Mouse (Mus musculus) forebrain, embryonic 14.5 days (tissue): ENCODE data around the gene Utrn. TPM values are rescaled to one million over a fixed set of nuclear protein-coding genes. Genes with fewer than 3 reads are reported as not detected.

ENCODE experiments used
- ATAC-seq: fragments of 200-750 bp; cut with Nextera tagmentation; 2 replicates; pipeline ENCODE4 v1.8.0; 2017; ENCODE audit warnings: mild to moderate bottlenecking, moderate library complexity
- DNase-seq: peaks from one replicate; pipeline ENCODE4 v3.0.0-alpha.2; 2015; ENCODE audit warnings: low spot score
- H3K27ac ChIP-seq: fragments of 300-500 bp; sonication (generic); 2 replicates; pipeline ENCODE4 v1.5.1; 2014; ENCODE audit warnings: low read depth, mild to moderate bottlenecking, control low read depth, low read length, moderate library complexity
- H3K27me3 ChIP-seq: fragments of 300-500 bp; sonication (generic); replicated peaks from 2 replicates; pipeline ENCODE4 v1.6.1; 2014; ENCODE audit warnings: low read length, control low read depth, mixed read lengths; ENCODE audit not compliant: control insufficient read depth, insufficient read depth
- H3K36me3 ChIP-seq: fragments of 300-500 bp; sonication (generic); 2 replicates; pipeline ENCODE4 v1.6.1; 2014; ENCODE audit warnings: low read length, control low read depth; ENCODE audit not compliant: control insufficient read depth, insufficient read depth
- H3K4me1 ChIP-seq: fragments of 300-500 bp; sonication (generic); 2 replicates; pipeline ENCODE4 v1.6.1; 2014; ENCODE audit warnings: antibody characterized with exemption, low read length, control low read depth; ENCODE audit not compliant: control insufficient read depth, insufficient read depth
- H3K4me2 ChIP-seq: fragments of 300-500 bp; sonication (generic); 2 replicates; pipeline ENCODE4 v1.6.1; 2014; ENCODE audit warnings: mild to moderate bottlenecking, control low read depth, low read length
- H3K4me3 ChIP-seq: fragments of 300-500 bp; sonication (generic); 2 replicates; pipeline ENCODE4 v1.5.1; 2014; ENCODE audit warnings: low read depth, low read length, control low read depth
- H3K9ac ChIP-seq: fragments of 300-500 bp; sonication (generic); 2 replicates; pipeline ENCODE4 v1.6.1; 2014; ENCODE audit warnings: mild to moderate bottlenecking, low read length, control low read depth, moderate library complexity
- H3K9me3 ChIP-seq: fragments of 300-500 bp; sonication (generic); replicated peaks from 2 replicates; pipeline ENCODE4 v1.6.1; 2016; ENCODE audit warnings: low read length, control low read depth, mixed read lengths; ENCODE audit not compliant: control insufficient read depth
- WGBS: fragments of 180-500 bp; shearing (Covaris S2); extraction: QIAGEN DNeasy Blood & Tissue Kit; methylation state at CpG from one replicate; pipeline ENCODE4 v1.1.7; 2014; 5-methylcytosine and 5-hydroxymethylcytosine counted together
- polyA plus RNA-seq: library from polyadenylated mRNA; unstranded; fragments of >200 nt; fragmentation: Nextera tagmentation; extraction: Ambion mirVana; gene quantifications from 2 replicates; pipeline ENCODE4 v1.2.1, GENCODE M21; 2014

Utrn gene
- polyA plus RNA-seq, 1 experiment from 2014 or later, result 7.2 TPM

DNA sequence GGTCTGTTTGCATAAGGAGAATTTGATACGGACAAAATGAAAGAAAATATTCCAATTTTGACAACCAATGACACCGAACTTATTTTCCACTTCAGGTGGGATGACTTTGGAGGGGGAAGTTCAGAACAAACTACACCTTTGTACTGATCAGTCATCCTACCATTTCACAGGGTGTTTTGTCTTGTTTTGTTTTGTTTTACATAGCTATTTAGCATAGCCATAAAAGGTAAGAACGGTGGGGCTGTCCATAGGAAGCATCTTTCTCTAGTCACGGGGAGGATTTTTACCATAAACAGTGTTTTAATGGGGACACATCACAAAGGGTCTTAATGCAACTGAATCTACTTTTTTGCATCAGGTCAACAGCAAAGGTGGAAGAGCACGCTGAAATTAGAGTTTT lies 319.9 kb downstream of the Utrn start:
- Histone ChIP-seq H3K9me3 (no peaks in the 10 kb centered on the region), H3K4me3 (no peak overlapping the region), H3K27me3 (no peaks in the 10 kb centered on the region; the same call in 1 of the 2 replicates), H3K4me1 (peaks cover 16% of the 10 kb centered on the region), H3K9ac (no peak overlapping the region), H3K36me3 (no peaks in the 10 kb centered on the region), H3K27ac (no peak overlapping the region), H3K4me2 (peak overlapping the region; percentile 50; the same call in 1 of the 2 replicates)
- WGBS, result 15% methylated on average over 5 of the region's 5 CpGs
- ATAC-seq, result no peak
- DNase-seq, result no peak

GRCm38 (mm10) chr10:12548616-12549084 lies 320.5 kb downstream of the Utrn start:
- no peak overlapping the region for H3K27ac ChIP-seq
- peaks cover 16% of the 10 kb centered on the region for H3K4me1 ChIP-seq
- H3K4me2 ChIP-seq, result peak overlapping the region; percentile 50
- ATAC-seq (peak; percentile 83), DNase-seq (peak; percentile 79)
- peak overlapping the region; percentile 20 for H3K4me3 ChIP-seq
- H3K27me3 ChIP-seq, result no peaks in the 10 kb centered on the region; the same call in 1 of the 2 replicates
- no peak overlapping the region for H3K9ac ChIP-seq
- under 1% methylated on average over 13 of the region's 13 CpGs for WGBS
- H3K36me3 ChIP-seq, result no peaks in the 10 kb centered on the region
- H3K9me3 ChIP-seq, result no peaks in the 10 kb centered on the region

DNA sequence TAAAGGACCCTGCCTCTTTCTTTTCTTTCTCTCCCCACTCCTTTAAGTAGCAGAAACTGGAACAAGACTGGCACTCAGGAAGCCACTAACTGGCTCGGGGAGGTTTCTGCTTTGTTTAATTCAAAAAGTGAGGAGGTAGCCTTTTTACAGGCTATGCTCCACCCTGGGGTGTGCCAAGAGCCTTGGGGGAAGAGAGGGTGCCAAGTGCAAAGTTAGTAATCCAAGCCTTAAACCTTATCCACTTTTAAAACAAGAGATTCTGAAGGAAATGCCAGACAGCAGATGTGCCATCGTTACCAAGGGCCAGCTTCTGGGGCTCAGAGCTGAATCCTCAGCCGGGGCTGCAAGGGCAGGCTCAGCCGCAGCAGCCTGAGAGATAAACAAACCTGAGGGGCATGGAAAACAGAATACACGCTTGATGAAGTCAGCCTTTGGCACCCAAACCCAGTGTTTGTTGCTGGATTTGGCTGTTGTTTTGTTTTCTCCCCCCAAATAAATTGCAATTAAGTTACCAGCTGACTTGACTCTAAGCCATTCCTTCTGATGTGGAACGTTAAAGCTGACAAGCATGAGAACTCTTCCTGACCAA lies 322.0 kb downstream of the Utrn start:
- 14% methylated on average over 6 of the region's 6 CpGs for WGBS

GRCm38 (mm10) chr10:12545440-12545839 lies 323.7 kb downstream of the Utrn start:
- no peak overlapping the region for H3K27ac ChIP-seq
- no peak overlapping the region for H3K4me3 ChIP-seq
- no peak for DNase-seq
- H3K9ac ChIP-seq, result no peak overlapping the region
- H3K4me2 ChIP-seq, result no peak overlapping the region
- peaks cover 12% of the 10 kb centered on the region for H3K4me1 ChIP-seq
- H3K27me3 ChIP-seq, result no peaks in the 10 kb centered on the region; the same call in 1 of the 2 replicates
- no peaks in the 10 kb centered on the region for H3K9me3 ChIP-seq
- WGBS, result 82% methylated on average over 2 of the region's 2 CpGs
- no peak for ATAC-seq
- H3K36me3 ChIP-seq, result no peaks in the 10 kb centered on the region

More for the DNA sequence above, 322.0 kb downstream of the Utrn start:
- no peak overlapping the region for H3K4me3 ChIP-seq
- peak overlapping the region; percentile 6; the same call in 1 of the 2 replicates for H3K4me2 ChIP-seq
- peak; percentile 65 for ATAC-seq
- no peaks in the 10 kb centered on the region for H3K9me3 ChIP-seq
- DNase-seq, result peak; percentile 72
- H3K9ac ChIP-seq, result no peak overlapping the region
- H3K27me3 ChIP-seq, result no peaks in the 10 kb centered on the region; the same call in 1 of the 2 replicates
- peaks cover 12% of the 10 kb centered on the region for H3K4me1 ChIP-seq
- no peaks in the 10 kb centered on the region for H3K36me3 ChIP-seq
- no peak overlapping the region for H3K27ac ChIP-seq

GRCm38 (mm10) chr10:12541757-12542156 lies 327.4 kb downstream of the Utrn start:
- no peaks in the 10 kb centered on the region for H3K36me3 ChIP-seq
- H3K27me3 ChIP-seq, result no peaks in the 10 kb centered on the region
- peaks cover 7% of the 10 kb centered on the region for H3K4me1 ChIP-seq
- H3K4me2 ChIP-seq, result no peak overlapping the region
- WGBS, result 84% methylated on average over 1 of the region's 1 CpGs
- no peak overlapping the region for H3K27ac ChIP-seq
- H3K9ac ChIP-seq, result no peak overlapping the region
- no peak for DNase-seq
- H3K9me3 ChIP-seq, result no peaks in the 10 kb centered on the region
- no peak overlapping the region for H3K4me3 ChIP-seq
- ATAC-seq, result no peak

DNA sequence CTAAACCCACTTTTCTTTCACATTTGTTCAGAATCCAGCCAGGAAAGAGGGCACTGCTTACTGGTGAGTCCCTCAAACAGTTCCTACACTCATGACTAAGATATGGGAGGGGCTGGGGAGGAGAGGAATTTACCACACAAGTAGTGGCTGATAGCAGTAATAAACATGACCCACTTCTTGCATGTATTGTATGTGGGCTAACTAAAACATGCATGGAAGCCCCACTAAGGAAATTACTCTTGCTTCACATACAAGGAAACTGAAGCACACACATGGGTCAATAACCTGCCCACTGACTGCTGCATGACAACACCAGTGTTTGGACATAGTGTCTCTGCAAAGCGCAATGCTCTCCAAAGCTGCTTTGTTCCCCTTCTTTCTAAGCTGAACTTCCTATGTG lies 333.9 kb downstream of the Utrn start:
- Histone ChIP-seq H3K4me2 (no peak overlapping the region), H3K9ac (no peak overlapping the region), H3K4me3 (no peak overlapping the region), H3K27ac (no peak overlapping the region), H3K9me3 (no peaks in the 10 kb centered on the region), H3K4me1 (no peaks in the 10 kb centered on the region), H3K27me3 (no peaks in the 10 kb centered on the region), H3K36me3 (no peaks in the 10 kb centered on the region)
- 88% methylated on average over 1 of the region's 1 CpGs for WGBS
- DNase-seq (no peak), ATAC-seq (no peak)

- Histone ChIP-seq H3K4me1 (no peaks in the 10 kb centered on the region), H3K9me3 (no peaks in the 10 kb centered on the region), H3K36me3 (no peaks in the 10 kb centered on the region), H3K27ac (no peak overlapping the region), H3K27me3 (no peaks in the 10 kb centered on the region), H3K9ac (no peak overlapping the region), H3K4me2 (no peak overlapping the region), H3K4me3 (no peak overlapping the region)
- no peak for DNase-seq
- 67% methylated on average over 3 of the region's 3 CpGs for WGBS
- ATAC-seq, result no peak
Observed at GRCm38 (mm10) chr10:12534801-12535200, 334.4 kb downstream of the Utrn start.

DNA sequence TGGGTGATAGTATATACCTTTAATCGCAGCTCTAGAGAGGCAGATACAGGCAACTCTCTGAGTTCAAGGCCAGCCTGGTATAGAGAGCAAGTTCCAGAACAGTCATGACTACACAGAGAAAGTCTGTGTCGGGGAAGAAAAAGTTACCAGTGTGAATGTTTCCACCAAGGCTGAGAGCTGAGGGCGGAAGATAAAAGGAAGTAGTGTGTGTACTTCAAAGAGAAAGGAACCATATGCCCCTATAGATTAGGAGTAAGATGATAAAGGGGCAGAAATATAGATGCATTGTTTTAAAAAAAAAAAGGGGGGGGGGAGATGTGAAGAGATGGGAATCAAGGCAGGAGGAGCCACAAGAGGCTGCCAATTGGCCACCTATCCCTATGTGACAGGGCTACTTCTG lies 334.9 kb downstream of the Utrn start:
- DNase-seq (no peak), ATAC-seq (no peak)
- H3K4me3 ChIP-seq, result no peak overlapping the region
- 93% methylated on average over 3 of the region's 3 CpGs for WGBS
- no peak overlapping the region for H3K9ac ChIP-seq
- H3K4me2 ChIP-seq, result no peak overlapping the region
- H3K4me1 ChIP-seq, result no peaks in the 10 kb centered on the region
- no peaks in the 10 kb centered on the region for H3K36me3 ChIP-seq
- H3K9me3 ChIP-seq, result no peaks in the 10 kb centered on the region
- H3K27ac ChIP-seq, result no peak overlapping the region
- H3K27me3 ChIP-seq, result no peaks in the 10 kb centered on the region

GRCm38 (mm10) chr10:12522078-12522477 lies 347.1 kb downstream of the Utrn start:
- Histone ChIP-seq H3K4me2 (no peak overlapping the region), H3K36me3 (no peaks in the 10 kb centered on the region), H3K9me3 (no peaks in the 10 kb centered on the region), H3K27ac (no peak overlapping the region), H3K4me1 (no peaks in the 10 kb centered on the region), H3K4me3 (no peak overlapping the region), H3K27me3 (no peaks in the 10 kb centered on the region), H3K9ac (no peak overlapping the region)
- WGBS, result 66% methylated on average over 1 of the region's 1 CpGs
- DNase-seq (no peak), ATAC-seq (no peak)
